Mouse (Mus musculus) skeletal muscle tissue, adult 2 months (tissue): ENCODE data around the gene Nln.

Source experiments
- DNase-seq: peaks from one replicate; pipeline ENCODE4 v3.0.0-alpha.2; 2012; ENCODE audit warnings: low read depth, low spot score

Nln gene

GRCm38 (mm10) chr13:104044332-104044731, 65.1 kb downstream of the Nln start:
- DNase-seq = peak; percentile 40

GRCm38 (mm10) chr13:104042738-104043137, 66.7 kb downstream of the Nln start:
- no peak for DNase-seq

- DNase-seq = no peak
Observed at GRCm38 (mm10) chr13:104041481-104041880, 67.9 kb downstream of the Nln start.

- no peak for DNase-seq
Observed at GRCm38 (mm10) chr13:104040950-104041349, 68.5 kb downstream of the Nln start.

GRCm38 (mm10) chr13:104039861-104040260, 69.6 kb downstream of the Nln start:
- DNase-seq = peak; percentile 30

- no peak for DNase-seq
Observed at GRCm38 (mm10) chr13:104038891-104039290, 70.5 kb downstream of the Nln start.

- no peak for DNase-seq
Observed at GRCm38 (mm10) chr13:104038358-104038757, 71.1 kb downstream of the Nln start.

GRCm38 (mm10) chr13:104037531-104038290, 71.7 kb downstream of the Nln start:
- DNase-seq = no peak

GRCm38 (mm10) chr13:104036494-104037290, 72.7 kb downstream of the Nln start:
- no peak for DNase-seq

- no peak for DNase-seq
Observed at GRCm38 (mm10) chr13:104035651-104036050, 73.8 kb downstream of the Nln start.

GRCm38 (mm10) chr13:104034854-104035253, 74.6 kb downstream of the Nln start:
- DNase-seq = no peak

- no peak for DNase-seq
Observed at GRCm38 (mm10) chr13:104032620-104033133, 76.7 kb downstream of the Nln start.

GRCm38 (mm10) chr13:104031821-104032331, 77.5 kb downstream of the Nln start:
- no peak for DNase-seq

GRCm38 (mm10) chr13:104030956-104031355, 78.5 kb downstream of the Nln start:
- DNase-seq = no peak

GRCm38 (mm10) chr13:104029511-104029910, 79.9 kb downstream of the Nln start:
- DNase-seq = no peak

GRCm38 (mm10) chr13:104029089-104029488, 80.3 kb downstream of the Nln start:
- DNase-seq = no peak

- DNase-seq = no peak
Observed at GRCm38 (mm10) chr13:104026525-104026924, 82.9 kb downstream of the Nln start.

- DNase-seq = no peak
Observed at GRCm38 (mm10) chr13:104025710-104025995, 83.8 kb downstream of the Nln start.

GRCm38 (mm10) chr13:104024856-104025709, 84.3 kb downstream of the Nln start:
- DNase-seq = no peak

GRCm38 (mm10) chr13:104024275-104024674, 85.1 kb downstream of the Nln start:
- DNase-seq = no peak

GRCm38 (mm10) chr13:104023356-104023911, 86.0 kb downstream of the Nln start:
- no peak for DNase-seq
